Mouse (Mus musculus): ENCODE measurements around the gene Tmprss11c. TPM values are rescaled to one million over a fixed set of nuclear protein-coding genes. Genes with fewer than 3 reads are reported as not detected.
"Not testable (repeated sequence)": the region's sequence is repeated elsewhere in the genome, so short reads cannot be mapped to it uniquely, and the experiment has no call there.

Tmprss11c gene
- polyA plus RNA-seq (2012; rRNA removed) = not detected in 2 replicates

GRCm38 (mm10) chr5:86289208-86289607 lies at the start of gene Tmprss11c:
Gene Tmprss11c (minus strand): TSS chr5:86289308.
- no peak for DNase-seq (ENCODE audit: low spot score)

DNA sequence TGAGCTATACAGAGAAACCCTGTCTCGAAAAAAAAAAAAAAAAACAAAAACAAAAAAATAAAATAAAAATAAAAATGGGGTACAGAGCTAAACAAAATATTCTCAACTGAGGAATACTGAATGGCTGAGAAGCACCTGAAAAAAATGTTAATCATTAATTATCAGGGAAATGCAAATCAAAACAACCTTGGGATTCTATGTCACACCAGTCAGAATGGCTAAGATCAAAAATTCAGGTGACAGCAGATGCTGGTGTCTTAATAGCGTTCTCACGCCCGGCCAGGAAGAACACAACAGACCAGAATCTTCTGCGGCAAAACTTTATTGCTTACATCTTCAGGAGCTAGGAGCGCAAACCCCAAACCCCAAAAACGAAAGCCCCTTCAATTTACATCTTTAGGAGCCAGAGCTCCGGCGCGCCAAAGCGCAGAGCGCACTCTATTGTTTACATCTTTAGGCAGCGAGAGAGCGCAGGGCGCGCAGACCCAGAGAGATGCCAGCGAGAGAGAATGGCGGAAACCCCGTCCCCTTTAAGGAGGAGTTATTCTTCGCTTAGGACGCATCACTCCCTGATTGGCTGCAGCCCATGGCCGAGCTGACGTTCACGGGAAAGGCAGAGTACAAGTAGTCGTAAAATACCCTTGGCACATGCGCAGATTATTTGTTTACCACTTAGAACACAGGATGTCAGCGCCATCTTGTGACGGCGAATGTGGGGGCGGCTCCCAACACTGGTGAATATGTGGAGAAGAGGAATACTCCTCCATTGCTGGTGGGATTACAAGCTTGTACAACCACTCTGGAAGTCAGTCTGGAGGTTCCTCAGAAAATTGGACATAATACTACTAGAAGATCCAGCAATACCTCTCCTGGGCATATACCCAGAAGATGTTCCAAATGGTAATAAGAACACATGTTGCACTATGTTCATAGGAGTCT lies 29.2 kb upstream of the Tmprss11c start:
- not testable (repeated sequence) for DNase-seq (ENCODE audit: low spot score)

DNA sequence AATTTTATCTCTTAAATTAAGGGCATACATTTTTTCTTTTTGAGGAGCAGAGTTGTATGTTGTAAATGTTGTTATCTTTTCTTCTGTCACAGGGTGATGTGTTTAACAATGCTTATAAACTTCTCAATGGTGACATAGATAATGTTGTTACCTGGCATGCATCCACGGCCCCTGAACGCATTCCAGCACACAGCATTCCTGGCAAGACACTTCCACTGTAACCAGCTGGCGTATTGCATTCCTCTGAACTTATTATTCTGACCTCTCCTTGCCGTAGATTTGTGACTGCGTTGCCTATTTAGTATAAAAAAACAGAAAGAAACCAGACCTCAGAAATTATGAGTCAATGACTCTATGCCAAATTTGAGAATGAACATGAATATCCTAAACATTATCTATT lies 17.0 kb upstream of the Tmprss11c start:
- DNase-seq (ENCODE audit: low spot score) = no peak

DNA sequence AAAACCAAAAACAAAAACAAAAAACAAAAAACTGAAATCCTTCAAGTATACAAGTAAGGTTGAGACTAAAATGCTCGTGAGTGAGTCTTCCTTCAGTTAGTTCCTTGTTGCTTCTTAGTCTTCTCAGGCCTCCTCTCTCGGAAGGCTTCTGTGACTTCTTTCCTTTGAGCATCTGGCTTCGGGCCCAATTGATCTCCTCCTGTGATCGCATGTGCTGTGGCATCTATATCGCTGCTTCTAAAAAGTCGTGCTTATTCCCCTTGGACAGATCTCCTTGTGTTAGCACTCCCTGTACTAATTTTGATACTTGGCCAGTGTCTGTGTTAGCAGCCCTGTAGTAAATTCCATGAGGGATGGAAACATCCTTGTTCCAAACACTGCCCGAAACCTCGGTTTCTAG lies 14.8 kb upstream of the Tmprss11c start:
- DNase-seq (ENCODE audit: low spot score) = no peak

- no peak for DNase-seq (ENCODE audit: low spot score)
These were observed 42.5 kb downstream of the Tmprss11c start for GRCm38 (mm10) chr5:86246559-86246958.

DNA sequence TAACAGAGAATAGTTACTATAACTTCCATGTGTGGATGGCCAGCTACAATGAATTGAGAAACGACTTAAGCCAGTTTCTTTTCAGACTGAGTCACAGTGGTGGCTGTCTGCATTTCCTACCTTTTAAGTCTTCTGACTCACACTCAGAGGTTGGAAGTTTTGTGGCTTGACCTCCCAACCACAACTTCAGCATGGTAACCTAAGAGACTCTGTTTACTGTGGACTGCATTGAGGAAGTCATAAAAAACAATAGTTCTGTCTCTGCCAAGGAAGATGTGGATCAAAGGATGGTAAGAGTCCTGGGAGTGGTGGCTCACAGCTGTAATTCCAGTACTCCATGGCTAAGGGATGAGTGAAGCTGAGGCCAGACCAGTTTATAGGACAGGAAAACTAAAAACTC lies 44.2 kb downstream of the Tmprss11c start:
- DNase-seq (ENCODE audit: low spot score) = no peak

- no peak for DNase-seq (ENCODE audit: low spot score)
These were observed 44.8 kb downstream of the Tmprss11c start for GRCm38 (mm10) chr5:86244275-86244674.

GRCm38 (mm10) chr5:86227156-86227853 lies 61.8 kb downstream of the Tmprss11c start:
- DNase-seq (ENCODE audit: low spot score) = no peak

DNA sequence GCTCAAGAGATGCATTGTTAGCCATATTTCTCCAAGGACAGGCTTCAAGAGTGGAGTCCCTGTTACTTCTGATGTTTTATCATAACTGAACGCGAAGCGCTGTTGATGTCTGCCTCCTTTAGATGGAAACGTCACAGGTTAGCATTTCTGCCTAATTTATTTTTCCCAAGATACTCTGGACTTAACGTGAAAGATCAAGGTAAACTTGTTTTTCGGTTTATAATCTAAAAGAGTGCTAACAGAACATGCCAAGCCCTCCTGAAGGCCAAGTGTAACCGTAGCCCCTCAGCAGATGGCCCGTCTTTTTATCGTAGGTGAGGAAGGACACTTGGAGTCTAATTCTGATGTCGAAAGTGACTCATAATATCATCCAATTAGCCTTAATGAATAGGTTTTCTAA lies 91.3 kb downstream of the Tmprss11c start, which contains the start of gene Gnrhr:
Gene Gnrhr, minus strand, starts transcription at position 101 of the 400 bp plus-strand sequence.
- DNase-seq (ENCODE audit: low spot score) = no peak

- no peak for DNase-seq (ENCODE audit: low spot score)
These were observed 97.8 kb downstream of the Tmprss11c start for GRCm38 (mm10) chr5:86191356-86191755.

- no peak for DNase-seq (ENCODE audit: low spot score)
These were observed 98.3 kb downstream of the Tmprss11c start for GRCm38 (mm10) chr5:86190770-86191169.

DNA sequence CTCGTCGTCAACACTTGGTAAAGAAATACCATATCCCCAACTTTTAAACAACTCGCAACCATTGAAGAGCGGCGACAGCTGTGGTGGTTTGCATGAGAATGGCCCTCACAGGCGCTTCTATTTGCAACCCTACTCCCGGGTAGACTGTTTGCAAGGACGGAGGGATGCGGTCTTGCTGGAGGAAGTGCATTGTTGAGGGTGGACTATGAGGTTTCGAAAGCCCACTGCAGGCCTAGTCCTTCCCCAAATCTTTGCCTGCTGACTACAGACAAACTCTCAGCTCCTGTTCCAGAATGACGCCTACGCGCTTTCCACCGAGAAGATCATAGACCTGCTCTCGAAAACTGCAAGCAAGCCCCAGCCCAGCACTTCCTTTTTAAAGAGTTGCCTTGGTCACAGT lies 98.8 kb downstream of the Tmprss11c start:
- no peak for DNase-seq (ENCODE audit: low spot score)

DNA sequence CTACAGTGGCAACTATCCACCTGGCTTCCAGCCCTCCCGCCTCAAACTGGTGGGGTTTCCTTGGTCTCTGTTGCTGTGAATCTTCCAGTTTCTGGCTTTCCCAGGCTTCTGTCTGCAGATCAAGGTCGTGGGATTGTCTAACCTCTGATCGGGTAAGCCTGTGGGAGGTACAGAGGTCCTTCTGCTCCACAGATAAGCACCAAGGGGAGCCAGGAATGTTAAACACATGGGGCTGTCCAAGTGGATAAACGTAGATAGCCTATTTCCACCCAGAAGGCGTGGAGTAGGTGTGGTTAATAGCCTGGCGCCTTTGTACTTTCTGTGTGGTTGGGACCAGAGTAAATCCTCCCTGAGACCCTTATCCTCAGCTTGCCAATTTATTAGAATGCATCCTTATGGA lies 101.7 kb downstream of the Tmprss11c start:
- DNase-seq (ENCODE audit: low spot score) = no peak

Other genes starting within 250 kb of the Tmprss11c start
- gene Cenpc1, start 223.7 kb downstream of the Tmprss11c start, polyA plus RNA-seq (2012; rRNA removed) = 9.1 and 9.5 TPM in 2 replicates
- gene Stap1, start 217.6 kb downstream of the Tmprss11c start, polyA plus RNA-seq (2012; rRNA removed) = 1.4 and 1.7 TPM in 2 replicates
- gene Uba6, start 116.5 kb downstream of the Tmprss11c start, polyA plus RNA-seq (2012; rRNA removed) = 6.2 and 6.8 TPM in 2 replicates
- gene Gnrhr, start 91.4 kb downstream of the Tmprss11c start, polyA plus RNA-seq (2012; rRNA removed) = 0.06 and 0.19 TPM in 2 replicates
- not detected in 2 replicates for gene Tmprss11d, start 84.1 kb upstream of the Tmprss11c start, polyA plus RNA-seq (2012; rRNA removed)
- gene Tmprss11a, start 179.7 kb upstream of the Tmprss11c start, polyA plus RNA-seq (2012; rRNA removed) = 1.6 and 1.7 TPM in 2 replicates
- 0.40 TPM in 2 replicates for gene Tmprss11g, start 229.3 kb upstream of the Tmprss11c start, polyA plus RNA-seq (2012; rRNA removed)

Data from urinary bladder, adult 2 months (tissue).